Mouse (Mus musculus) heart, postnatal 0 days (tissue): Measurements from ENCODE around the gene Hmgb1.

Source experiments
- CTCF ChIP-seq: IDR thresholded peaks from 2 replicates; pipeline ENCODE4 v1.5.1; 2016; ENCODE audit warnings: antibody characterized with exemption, control low read depth, low read depth
- EP300 ChIP-seq: IDR thresholded peaks from 2 replicates; pipeline ENCODE4 v1.6.1; 2016; ENCODE audit warnings: antibody characterized with exemption, low read depth

DNA sequence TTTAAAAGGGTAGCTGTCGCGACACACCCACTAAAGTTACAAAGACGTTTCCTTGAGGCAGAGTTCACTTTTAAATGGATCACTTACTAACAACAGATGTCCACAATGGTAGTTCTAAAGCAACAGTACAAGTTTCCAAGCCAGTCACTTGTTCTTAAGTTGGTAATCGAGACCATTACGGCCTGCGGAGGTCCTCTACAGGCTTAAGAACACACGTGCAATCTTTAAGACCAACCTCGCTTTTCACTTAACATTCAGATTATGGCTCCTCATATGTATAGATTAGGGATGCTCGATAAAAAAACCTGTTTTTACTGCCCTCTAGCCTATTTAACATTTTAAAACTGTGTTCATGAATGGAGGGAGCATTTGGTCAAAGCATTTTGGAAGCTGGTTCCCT, 137.6 kb downstream of the Hmgb1 start:
- TF ChIP-seq CTCF (no peak), EP300 (no peak)
